Mouse (Mus musculus): ENCODE data around the gene Trnp1. TPM values are rescaled to one million over a fixed set of nuclear protein-coding genes. Genes with fewer than 3 reads are reported as not detected.

The Trnp1 gene
- total RNA-seq, 1 experiment = 0.94 TPM

GRCm38 (mm10) chr4:133494432-133494831 lies 3.9 kb downstream of the Trnp1 start:
- peak overlapping the region; percentile 33 to 53 for H3K4me3 ChIP-seq (ENCODE audit: insufficient read depth in 1 of 2, low read depth in 1 of 2, low read length in 2 of 2, poor library complexity in 1 of 2, severe bottlenecking in 1 of 2)
- no peaks in the 10 kb centered on the region for H3K9me3 ChIP-seq (ENCODE audit: control insufficient read depth, insufficient read depth, low read depth, low read length)
- in situ Hi-C loops (cut with MboI; ENCODE audit: low sequenced_read_pairs in 2 of 2, unreplicated experiment in 2 of 2) = no loop called here
- H3K9ac ChIP-seq (ENCODE audit: insufficient read depth, low read depth, low read length, poor library complexity, severe bottlenecking) = no peak overlapping the region
- H3K36me3 ChIP-seq (ENCODE audit: control insufficient read depth, insufficient read depth, low read length, poor library complexity, severe bottlenecking) = no peaks in the 10 kb centered on the region
- no peak overlapping the region for H3K27ac ChIP-seq (ENCODE audit: insufficient read depth, low read depth, low read length, poor library complexity, severe bottlenecking)
- no peak for TF ChIP-seq MAFK (IDR thresholded peaks at IDR 0.05; ENCODE audit: insufficient read depth, low read depth, low read length)
- no peak for TF ChIP-seq ZC3H11A (IDR thresholded peaks at IDR 0.05; ENCODE audit: borderline replicate concordance, low read depth, low read length)
- no peak for TF ChIP-seq CHD2 (IDR thresholded peaks at IDR 0.05; ENCODE audit: low read depth, low read length)
- TF ChIP-seq HCFC1 (IDR thresholded peaks at IDR 0.05; ENCODE audit: borderline replicate concordance, insufficient read depth, low read length) = no peak
- TF ChIP-seq ZNF384 (IDR thresholded peaks at IDR 0.05; ENCODE audit: low read depth, low read length) = no peak
- peak; percentile 89 for DNase-seq (ENCODE audit: low read depth, low spot score)
- peaks cover 3 to 21% of the 10 kb centered on the region in 2 experiments; a peak in 1 of 4 replicates for H3K4me1 ChIP-seq (ENCODE audit: control insufficient read depth in 2 of 2, insufficient read depth in 2 of 2, low read length in 2 of 2, poor library complexity in 1 of 2)

- Histone ChIP-seq H3K4me3 (ENCODE audit: insufficient read depth in 1 of 2, low read depth in 1 of 2, low read length in 2 of 2, poor library complexity in 1 of 2, severe bottlenecking in 1 of 2) (peak overlapping the region; percentile 33 to 53), H3K36me3 (ENCODE audit: control insufficient read depth, insufficient read depth, low read length, poor library complexity, severe bottlenecking) (no peaks in the 10 kb centered on the region), H3K9me3 (ENCODE audit: control insufficient read depth, insufficient read depth, low read depth, low read length) (no peaks in the 10 kb centered on the region), H3K27ac (ENCODE audit: insufficient read depth, low read depth, low read length, poor library complexity, severe bottlenecking) (no peak overlapping the region), H3K4me1 (ENCODE audit: control insufficient read depth in 2 of 2, insufficient read depth in 2 of 2, low read length in 2 of 2, poor library complexity in 1 of 2) (peaks cover 3 to 24% of the 10 kb centered on the region in 2 experiments; a peak in 1 of 4 replicates), H3K9ac (ENCODE audit: insufficient read depth, low read depth, low read length, poor library complexity, severe bottlenecking) (no peak overlapping the region)
- DNase-seq (ENCODE audit: low read depth, low spot score) = no peak
- TF ChIP-seq CHD2 (IDR thresholded peaks at IDR 0.05; ENCODE audit: low read depth, low read length) (no peak), ZNF384 (IDR thresholded peaks at IDR 0.05; ENCODE audit: low read depth, low read length) (no peak), HCFC1 (IDR thresholded peaks at IDR 0.05; ENCODE audit: borderline replicate concordance, insufficient read depth, low read length) (no peak), ZC3H11A (IDR thresholded peaks at IDR 0.05; ENCODE audit: borderline replicate concordance, low read depth, low read length) (no peak), MAFK (IDR thresholded peaks at IDR 0.05; ENCODE audit: insufficient read depth, low read depth, low read length) (no peak)
- in situ Hi-C loops (cut with MboI; ENCODE audit: low sequenced_read_pairs in 2 of 2, unreplicated experiment in 2 of 2) = no loop called here
These were observed 4.5 kb downstream of the Trnp1 start for GRCm38 (mm10) chr4:133493895-133494294.

GRCm38 (mm10) chr4:133491800-133492199 lies 6.5 kb downstream of the Trnp1 start:
- H3K9ac ChIP-seq (ENCODE audit: insufficient read depth, low read depth, low read length, poor library complexity, severe bottlenecking) = no peak overlapping the region
- H3K4me1 ChIP-seq (ENCODE audit: control insufficient read depth in 2 of 2, insufficient read depth in 2 of 2, low read length in 2 of 2, poor library complexity in 1 of 2) = peaks cover 3 to 27% of the 10 kb centered on the region in 2 experiments; a peak in 1 of 4 replicates
- DNase-seq (ENCODE audit: low read depth, low spot score) = no peak
- H3K4me3 ChIP-seq (ENCODE audit: insufficient read depth in 1 of 2, low read depth in 1 of 2, low read length in 2 of 2, poor library complexity in 1 of 2, severe bottlenecking in 1 of 2) = no peak overlapping the region
- in situ Hi-C loops (cut with MboI; ENCODE audit: low sequenced_read_pairs in 2 of 2, unreplicated experiment in 2 of 2) = no loop called here
- TF ChIP-seq MAFK (IDR thresholded peaks at IDR 0.05; ENCODE audit: insufficient read depth, low read depth, low read length) (no peak), ZNF384 (IDR thresholded peaks at IDR 0.05; ENCODE audit: low read depth, low read length) (no peak), CHD2 (IDR thresholded peaks at IDR 0.05; ENCODE audit: low read depth, low read length) (no peak), HCFC1 (IDR thresholded peaks at IDR 0.05; ENCODE audit: borderline replicate concordance, insufficient read depth, low read length) (no peak), ZC3H11A (IDR thresholded peaks at IDR 0.05; ENCODE audit: borderline replicate concordance, low read depth, low read length) (no peak)
- no peak overlapping the region for H3K27ac ChIP-seq (ENCODE audit: insufficient read depth, low read depth, low read length, poor library complexity, severe bottlenecking)
- H3K36me3 ChIP-seq (ENCODE audit: control insufficient read depth, insufficient read depth, low read length, poor library complexity, severe bottlenecking) = no peaks in the 10 kb centered on the region
- no peaks in the 10 kb centered on the region for H3K9me3 ChIP-seq (ENCODE audit: control insufficient read depth, insufficient read depth, low read depth, low read length)

GRCm38 (mm10) chr4:133489489-133490245 lies 8.7 kb downstream of the Trnp1 start:
- no peak for DNase-seq (ENCODE audit: low read depth, low spot score)
- no peak overlapping the region for H3K9ac ChIP-seq (ENCODE audit: insufficient read depth, low read depth, low read length, poor library complexity, severe bottlenecking)
- in situ Hi-C loops (cut with MboI; ENCODE audit: low sequenced_read_pairs in 2 of 2, unreplicated experiment in 2 of 2) = no loop called here
- H3K36me3 ChIP-seq (ENCODE audit: control insufficient read depth, insufficient read depth, low read length, poor library complexity, severe bottlenecking) = no peaks in the 10 kb centered on the region
- no peaks in the 10 kb centered on the region for H3K9me3 ChIP-seq (ENCODE audit: control insufficient read depth, insufficient read depth, low read depth, low read length)
- H3K4me1 ChIP-seq (ENCODE audit: control insufficient read depth in 2 of 2, insufficient read depth in 2 of 2, low read length in 2 of 2, poor library complexity in 1 of 2) = peaks cover 6 to 41% of the 10 kb centered on the region in 2 experiments; a peak in 3 of 4 replicates
- no peak overlapping the region for H3K4me3 ChIP-seq (ENCODE audit: insufficient read depth in 1 of 2, low read depth in 1 of 2, low read length in 2 of 2, poor library complexity in 1 of 2, severe bottlenecking in 1 of 2)
- no peak for TF ChIP-seq MAFK (IDR thresholded peaks at IDR 0.05; ENCODE audit: insufficient read depth, low read depth, low read length)
- no peak for TF ChIP-seq ZNF384 (IDR thresholded peaks at IDR 0.05; ENCODE audit: low read depth, low read length)
- TF ChIP-seq ZC3H11A (IDR thresholded peaks at IDR 0.05; ENCODE audit: borderline replicate concordance, low read depth, low read length) = no peak
- no peak for TF ChIP-seq CHD2 (IDR thresholded peaks at IDR 0.05; ENCODE audit: low read depth, low read length)
- no peak for TF ChIP-seq HCFC1 (IDR thresholded peaks at IDR 0.05; ENCODE audit: borderline replicate concordance, insufficient read depth, low read length)
- H3K27ac ChIP-seq (ENCODE audit: insufficient read depth, low read depth, low read length, poor library complexity, severe bottlenecking) = no peak overlapping the region
